Comparison of ENCODE assay signal across 17 mouse cellular contexts in genomic region chr4:140711360-140711759, GRCm38 (mm10). TPM values are rescaled to one million over a fixed set of nuclear protein-coding genes. Genes with fewer than 3 reads are reported as not detected.
A peak's percentile ranks its signal among the peaks of the same experiment; 100 is the strongest.
DNase-seq lines count a peak whose midpoint lies in the region; ATAC-seq and TF ChIP-seq lines count a peak whose summit lies in the region.
"Had no signal": no experiment of that assay in that cellular context is flagged by ENCODE, and none has a peak within 500 bp of the region (broad histone marks: within the 10 kb centered on the region; RNA-seq: fewer than 3 reads in every experiment).

No protein-coding gene starts in this region.

- ATAC-seq in heart, embryonic 11.5 days (replicated peaks; ENCODE audit: insufficient number of reproducible peaks, low FRiP score, low TSS enrichment) = no peak
- no peak for ATAC-seq in lung, embryonic 14.5 days (ENCODE audit: insufficient read depth)
- ATAC-seq in hindbrain, postnatal 0 days = no peak

- no peaks in the 10 kb centered on the region for H3K27me3 ChIP-seq in heart, embryonic 11.5 days (ENCODE audit: control insufficient read depth, insufficient read depth, low read length)
- no peaks in the 10 kb centered on the region for H3K27me3 ChIP-seq in lung, embryonic 14.5 days (ENCODE audit: insufficient read depth, low read length)
- no peaks in the 10 kb centered on the region for H3K27me3 ChIP-seq in hindbrain, postnatal 0 days (ENCODE audit: insufficient read depth, low read length)
- H3K27me3 ChIP-seq: CH12.LX; limb, embryonic 13.5 days; midbrain, embryonic 12.5 days had no signal

- peak; percentile 51 for DNase-seq in adrenal gland, postnatal 14 days
- no peak for DNase-seq in adrenal gland, adult (ENCODE audit: inconsistent age in 2 of 2, low spot score in 1 of 2)
- DNase-seq in heart, postnatal 10 days = peak; percentile 43 to 56
- peak; percentile 23 for DNase-seq in lung, embryonic 14.5 days
- DNase-seq in lung, postnatal 25 days (ENCODE audit: low spot score) = no peak
- peak; percentile 19 for DNase-seq in hindbrain, postnatal 0 days (ENCODE audit: low spot score)
- DNase-seq in layer of hippocampus, postnatal 36 days = no peak
- DNase-seq: cerebellum, adult 11 months; kidney, adult 2 months; right cerebral cortex, postnatal 25 days had no signal

- intact Hi-C loops in heart, postnatal 10 days (cut with DNase I) = no loop called here

- 79% methylated on average over 5 of the region's 5 CpGs for WGBS in heart, embryonic 11.5 days (ENCODE audit: insufficient replicate concordance)
- 67% methylated on average over 5 of the region's 5 CpGs for WGBS in lung, embryonic 14.5 days
- 47% methylated on average over 5 of the region's 5 CpGs for WGBS in hindbrain, postnatal 0 days

- H3K9ac ChIP-seq in heart, embryonic 11.5 days (ENCODE audit: low read depth, low read length) = no peak overlapping the region
- no peak overlapping the region for H3K9ac ChIP-seq in lung, embryonic 14.5 days
- H3K9ac ChIP-seq in hindbrain, postnatal 0 days (replicated peaks; ENCODE audit: low read length) = no peak overlapping the region
- H3K9ac ChIP-seq: limb, embryonic 13.5 days had no signal

- no peak overlapping the region for H3K4me2 ChIP-seq in heart, embryonic 11.5 days
- H3K4me2 ChIP-seq in lung, embryonic 14.5 days = no peak overlapping the region
- H3K4me2 ChIP-seq in hindbrain, postnatal 0 days (ENCODE audit: low read depth, low read length) = no peak overlapping the region
- H3K4me2 ChIP-seq: limb, embryonic 13.5 days; midbrain, embryonic 12.5 days had no signal

- TF ChIP-seq CTCF in lung, embryonic 14.5 days (IDR thresholded peaks at IDR 0.05; ENCODE audit: low read depth) = no peak
- no peak for TF ChIP-seq CTCF in hindbrain, postnatal 0 days (IDR thresholded peaks at IDR 0.05; ENCODE audit: low read depth)

- H3K4me1 ChIP-seq in heart, embryonic 11.5 days (ENCODE audit: control insufficient read depth, insufficient read depth, low read length) = peaks cover 17% of the 10 kb centered on the region
- H3K4me1 ChIP-seq in lung, embryonic 14.5 days (ENCODE audit: insufficient read depth) = peaks cover 11% of the 10 kb centered on the region; the same call in 1 of the 2 replicates
- no peaks in the 10 kb centered on the region for H3K4me1 ChIP-seq in hindbrain, postnatal 0 days (ENCODE audit: insufficient read depth, low read length)

- no peak overlapping the region for H3K27ac ChIP-seq in heart, embryonic 11.5 days (ENCODE audit: low read depth, low read length)
- no peak overlapping the region for H3K27ac ChIP-seq in lung, embryonic 14.5 days (ENCODE audit: low read depth)
- H3K27ac ChIP-seq in hindbrain, postnatal 0 days = no peak overlapping the region
- H3K27ac ChIP-seq: limb, embryonic 13.5 days; macrophage had no signal

- H3K9me3 ChIP-seq in heart, embryonic 11.5 days (replicated peaks; ENCODE audit: control insufficient read depth, low read length) = no peaks in the 10 kb centered on the region
- H3K9me3 ChIP-seq in lung, embryonic 14.5 days (ENCODE audit: low read depth, low read length) = no peaks in the 10 kb centered on the region
- no peaks in the 10 kb centered on the region for H3K9me3 ChIP-seq in hindbrain, postnatal 0 days (ENCODE audit: low read length)
- H3K9me3 ChIP-seq: limb, embryonic 13.5 days; midbrain, embryonic 12.5 days had no signal

- H3K36me3 ChIP-seq in heart, embryonic 11.5 days (ENCODE audit: control insufficient read depth, insufficient read depth, low read length) = peaks cover 52% of the 10 kb centered on the region
- peaks cover 99% of the 10 kb centered on the region for H3K36me3 ChIP-seq in lung, embryonic 14.5 days (ENCODE audit: insufficient read depth)
- H3K36me3 ChIP-seq in hindbrain, postnatal 0 days (ENCODE audit: insufficient read depth, low read length) = peaks cover 39% of the 10 kb centered on the region

- H3K4me3 ChIP-seq in heart, embryonic 11.5 days (ENCODE audit: low read depth, low read length) = no peak overlapping the region
- H3K4me3 ChIP-seq in lung, embryonic 14.5 days (ENCODE audit: low read depth, low read length) = no peak overlapping the region
- no peak overlapping the region for H3K4me3 ChIP-seq in hindbrain, postnatal 0 days (ENCODE audit: low read length)
- H3K4me3 ChIP-seq: limb, embryonic 13.5 days; midbrain, embryonic 12.5 days had no signal

RNA-seq across cellular contexts. Expression of gene Rcc2, which starts 11.0 kb away (rescaled TPM):
- total RNA-seq in adrenal gland, postnatal 14 days (2021) = 71.3 and 74.2 TPM in 2 replicates
- total RNA-seq in heart, postnatal 10 days (2021) = 10 to 100 TPM; 31.8 to 36.0 TPM
- polyA plus RNA-seq in heart, embryonic 11.5 days (2014; fragmentation: Nextera tagmentation; extraction: Ambion mirVana) = 23.3 and 24.6 TPM in 2 replicates
- 54.9 and 62.8 TPM in 2 replicates for polyA plus RNA-seq in lung, embryonic 14.5 days (2014; fragmentation: Nextera tagmentation; extraction: Ambion mirVana)
- 58.3 and 60.3 TPM in 2 replicates for total RNA-seq in hindbrain, postnatal 0 days (2014; rRNA removed)
- polyA plus RNA-seq in hindbrain, postnatal 0 days (2015; fragmentation: Nextera tagmentation; extraction: Ambion mirVana) = 15.8 and 16.2 TPM in 2 replicates
- 10 to 100 TPM; 87.9 to 90.7 TPM for total RNA-seq in layer of hippocampus, postnatal 36 days (2021)

RNA-seq across cellular contexts. Expression of gene Padi6, which starts 31.1 kb away (rescaled TPM):
- total RNA-seq in adrenal gland, postnatal 14 days (2021) = not detected in 2 replicates
- total RNA-seq in heart, postnatal 10 days (2021) = not detected
- polyA plus RNA-seq in heart, embryonic 11.5 days (2014; fragmentation: Nextera tagmentation; extraction: Ambion mirVana) = not detected in 2 replicates
- not detected in 2 replicates for polyA plus RNA-seq in lung, embryonic 14.5 days (2014; fragmentation: Nextera tagmentation; extraction: Ambion mirVana)
- total RNA-seq in hindbrain, postnatal 0 days (2014; rRNA removed) = 0.18 and 0.58 TPM in 2 replicates
- polyA plus RNA-seq in hindbrain, postnatal 0 days (2015; fragmentation: Nextera tagmentation; extraction: Ambion mirVana) = 0.11 and 0.16 TPM in 2 replicates
- not detected for total RNA-seq in layer of hippocampus, postnatal 36 days (2021)
- total RNA-seq: CH12.LX had no signal
- polyA plus RNA-seq: embryonic facial prominence, embryonic 14.5 days; kidney, adult 2 months; limb, embryonic 13.5 days; liver, embryonic 16.5 days; macrophage; midbrain, embryonic 12.5 days had no signal

RNA-seq across cellular contexts. Expression of gene Arhgef10l, which starts 45.5 kb away (rescaled TPM):
- 13.1 and 15.3 TPM in 2 replicates for total RNA-seq in adrenal gland, postnatal 14 days (2021)
- total RNA-seq in heart, postnatal 10 days (2021) = 10 to 100 TPM; 55.4 to 68.4 TPM
- polyA plus RNA-seq in heart, embryonic 11.5 days (2014; fragmentation: Nextera tagmentation; extraction: Ambion mirVana) = 9.7 and 12.9 TPM in 2 replicates
- 13.5 and 16.1 TPM in 2 replicates for polyA plus RNA-seq in lung, embryonic 14.5 days (2014; fragmentation: Nextera tagmentation; extraction: Ambion mirVana)
- total RNA-seq in hindbrain, postnatal 0 days (2014; rRNA removed) = 79.2 and 79.4 TPM in 2 replicates
- polyA plus RNA-seq in hindbrain, postnatal 0 days (2015; fragmentation: Nextera tagmentation; extraction: Ambion mirVana) = 22.5 and 22.6 TPM in 2 replicates
- 10 to 100 TPM; 41.7 to 43.9 TPM for total RNA-seq in layer of hippocampus, postnatal 36 days (2021)

Comparison
In these comparisons a context has a peak if more than half of its experiments do, and no peak if none do; other contexts are left out.
1. DNase-seq: peak in adrenal gland, postnatal 14 days (single experiment), heart, postnatal 10 days (2 of 2), lung, embryonic 14.5 days (single experiment) and hindbrain, postnatal 0 days (single experiment); none in adrenal gland, adult (0 of 2), lung, postnatal 25 days (single experiment) and layer of hippocampus, postnatal 36 days (0 of 2).